Mouse (Mus musculus) cerebellum, postnatal 10 days (tissue): ENCODE data around the gene Tmem9b.

Source experiments
- DNase-seq, 2 experiments: peaks; one replicate each; pipeline ENCODE4 v3.0.0; 2021; ENCODE audit warnings: mixed read lengths in 2 of 2

The Tmem9b gene

DNA sequence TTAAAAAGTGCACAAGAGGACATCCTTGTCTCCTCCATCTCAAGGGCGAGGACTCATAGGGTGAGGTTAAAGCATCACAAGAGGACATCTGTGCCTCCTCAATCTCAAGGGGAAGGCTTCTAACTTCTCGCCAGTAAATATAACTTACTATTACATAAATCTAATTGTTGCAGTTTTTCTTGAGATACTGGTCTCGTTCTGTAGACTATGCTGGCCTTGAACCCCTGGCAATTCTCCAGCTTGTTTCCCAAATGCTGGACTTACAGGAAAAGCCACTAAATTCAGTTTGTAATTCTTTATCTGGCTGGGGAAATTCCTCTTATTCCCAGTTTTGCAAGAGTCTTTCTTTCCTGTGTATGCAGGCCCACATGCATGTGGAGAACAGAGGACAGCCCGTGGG is 17.9 kb downstream of the Tmem9b start:
- no peak for DNase-seq

DNA sequence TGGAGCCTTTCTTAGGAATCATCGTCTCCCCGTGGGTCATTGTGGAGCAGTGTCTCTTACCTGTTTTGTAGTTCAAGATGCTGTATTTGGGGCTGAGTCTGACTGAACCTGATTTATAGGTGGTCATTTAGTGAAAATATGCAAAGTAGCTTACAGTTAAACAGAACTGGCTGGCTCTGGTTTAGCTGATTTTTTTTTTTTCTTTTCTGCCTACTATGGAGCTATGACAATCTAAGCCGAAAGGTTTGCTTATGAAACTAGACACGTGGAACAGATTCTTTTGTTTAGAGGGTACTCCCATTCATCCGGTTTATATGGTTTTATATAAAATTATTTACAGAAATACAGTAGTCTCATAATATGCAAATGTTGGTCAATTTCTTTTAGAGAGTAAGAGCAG is 21.0 kb downstream of the Tmem9b start, which contains the start of gene Ascl3:
Ascl3 (minus strand) TSS at position 101 of the 400 bp plus-strand sequence.
- no peak for DNase-seq

DNA sequence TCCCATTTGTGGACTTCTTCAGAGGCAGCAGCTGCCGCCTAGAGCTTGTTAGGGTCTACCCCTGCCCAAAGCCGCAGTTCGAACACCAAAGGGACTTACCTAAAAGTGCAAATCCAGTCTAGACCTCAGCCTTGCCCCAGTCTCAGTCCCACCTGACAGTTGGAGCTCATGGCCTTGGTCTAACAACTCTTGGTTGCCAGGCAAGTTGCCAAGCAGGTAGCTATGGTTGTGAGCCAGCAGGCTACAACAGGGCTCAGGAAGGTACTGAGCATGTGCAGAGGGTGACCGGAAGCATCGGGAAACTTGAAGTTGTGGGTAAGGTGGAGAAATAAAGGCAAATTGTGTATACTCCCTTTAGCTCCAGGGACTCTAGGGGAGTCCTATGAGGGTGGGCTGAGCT is 29.0 kb downstream of the Tmem9b start, which contains the start of gene BC051019:
BC051019 (minus strand) TSS at position 154 of the 400 bp plus-strand sequence.
- no peak for DNase-seq

DNA sequence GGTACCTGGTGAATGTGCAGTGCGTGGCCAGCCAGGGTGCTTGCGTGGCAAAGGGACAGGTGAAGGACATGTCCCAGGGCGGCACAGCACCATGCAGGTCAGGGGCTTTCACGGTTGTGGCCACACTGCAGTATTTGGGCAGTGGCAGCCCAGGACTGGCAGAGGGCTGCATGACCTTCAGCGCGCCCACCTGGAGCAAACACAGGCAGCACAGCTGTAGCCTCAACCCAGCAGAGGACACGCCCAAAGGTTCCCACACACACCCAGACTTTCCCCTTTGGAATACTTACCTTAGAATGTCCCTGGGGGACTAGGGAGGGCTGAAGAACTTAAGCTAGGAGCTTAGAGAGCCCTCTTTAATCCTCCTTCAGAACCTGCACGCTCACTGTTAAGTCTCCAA is 29.6 kb downstream of the Tmem9b start:
- no peak for DNase-seq

DNA sequence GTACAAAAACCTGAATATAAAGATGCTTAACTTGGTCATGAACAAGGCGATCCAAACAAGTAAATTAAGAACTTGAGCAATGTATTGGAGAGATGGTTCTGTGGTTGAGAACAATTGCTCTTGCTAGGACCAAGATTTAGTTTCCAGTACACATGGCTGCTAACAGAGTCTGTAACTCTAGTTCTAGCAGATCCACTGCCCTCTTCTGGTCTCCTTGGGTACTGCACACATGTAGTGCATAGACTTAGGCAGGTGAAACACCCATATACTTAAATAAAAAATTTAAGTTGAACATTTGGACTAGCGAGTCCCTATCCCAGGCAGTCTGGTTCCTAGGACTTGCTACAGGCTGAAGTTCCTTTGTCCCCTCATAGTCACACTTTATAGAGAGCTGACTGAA is 30.1 kb downstream of the Tmem9b start:
- DNase-seq, result peak; percentile 20 to 38

DNA sequence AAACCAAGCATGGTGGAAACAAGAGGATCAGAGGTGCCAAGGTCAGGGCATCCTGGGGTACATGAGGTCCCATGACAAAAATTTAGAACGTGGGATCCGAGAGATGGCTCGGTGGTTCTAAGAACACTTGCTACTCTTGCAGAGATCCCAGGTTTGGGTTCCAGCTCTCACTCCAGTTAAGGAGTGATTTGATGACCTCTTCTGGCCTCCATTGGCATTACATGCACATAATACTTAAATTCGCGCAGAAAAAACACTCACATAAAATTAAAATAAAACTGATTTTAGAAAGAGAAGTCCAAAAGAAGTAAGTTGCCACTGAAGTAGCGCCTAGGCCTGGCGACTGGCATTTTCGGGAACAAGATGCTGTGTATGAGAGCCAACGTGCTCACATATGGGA is 33.4 kb downstream of the Tmem9b start:
- peak; percentile 58 to 71 for DNase-seq

DNA sequence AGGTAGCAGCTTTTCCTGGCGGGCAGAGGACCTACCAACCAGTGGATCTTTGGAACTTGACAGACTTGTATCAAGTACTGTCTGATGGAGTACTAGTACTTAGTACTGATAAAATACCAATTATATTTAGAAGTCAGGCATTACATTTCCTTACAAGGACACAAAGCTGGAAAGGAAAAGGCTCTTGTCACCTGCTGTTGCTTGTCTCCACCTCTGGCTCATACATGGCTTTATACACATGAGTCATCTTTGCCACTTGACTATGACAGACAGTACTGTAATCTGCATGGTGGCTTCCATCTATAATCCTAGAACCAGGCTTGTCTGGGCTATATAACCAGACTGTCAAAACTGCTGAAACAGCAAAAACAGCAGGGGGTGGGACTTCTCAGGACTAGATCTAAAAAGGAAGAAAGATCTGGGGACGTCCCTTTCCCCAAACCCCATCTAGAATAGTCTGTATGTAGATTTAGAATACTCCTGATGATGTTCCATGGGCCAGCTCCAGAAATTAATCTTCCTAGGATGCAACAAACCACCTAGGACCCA is 39.2 kb downstream of the Tmem9b start:
- no peak for DNase-seq

DNA sequence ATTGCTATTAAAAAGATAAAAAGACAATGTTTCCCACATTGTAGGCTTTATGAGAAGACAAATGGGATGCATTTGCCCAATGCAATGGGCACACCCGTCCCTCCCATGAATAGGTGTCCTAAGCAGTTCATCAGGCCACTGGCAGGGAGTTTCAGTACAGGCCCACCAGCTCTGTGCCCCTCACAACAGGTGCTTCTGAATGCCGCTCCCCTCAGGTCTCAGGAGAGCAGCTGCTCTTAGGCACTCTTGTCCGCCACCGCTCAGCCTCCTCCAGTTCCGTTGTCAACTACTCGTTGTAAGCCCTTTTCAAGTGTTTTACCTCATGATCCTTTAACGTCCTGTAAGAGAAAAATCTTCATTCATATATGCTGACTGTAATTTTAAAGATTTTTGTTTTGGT is 40.5 kb downstream of the Tmem9b start:
- DNase-seq, result no peak

DNA sequence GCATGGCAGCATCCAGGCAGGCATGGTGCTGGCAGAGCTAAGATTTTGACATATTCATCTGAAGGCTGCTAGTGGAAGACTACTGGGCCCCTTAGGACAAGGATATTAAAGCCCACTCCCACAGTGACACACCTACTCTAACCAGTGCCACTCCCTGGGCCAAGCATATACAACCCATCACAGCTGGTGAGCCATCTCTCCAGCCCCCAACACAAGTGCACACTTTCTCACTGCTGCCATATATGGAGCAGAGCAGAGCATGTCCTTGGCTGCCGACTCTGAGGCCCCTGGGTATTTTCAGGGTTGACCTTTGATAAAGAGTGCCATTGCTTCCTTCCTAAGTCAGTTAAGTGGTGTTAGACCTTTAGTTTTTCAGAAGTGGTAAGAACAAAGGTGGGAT is 42.6 kb downstream of the Tmem9b start:
- no peak for DNase-seq

DNA sequence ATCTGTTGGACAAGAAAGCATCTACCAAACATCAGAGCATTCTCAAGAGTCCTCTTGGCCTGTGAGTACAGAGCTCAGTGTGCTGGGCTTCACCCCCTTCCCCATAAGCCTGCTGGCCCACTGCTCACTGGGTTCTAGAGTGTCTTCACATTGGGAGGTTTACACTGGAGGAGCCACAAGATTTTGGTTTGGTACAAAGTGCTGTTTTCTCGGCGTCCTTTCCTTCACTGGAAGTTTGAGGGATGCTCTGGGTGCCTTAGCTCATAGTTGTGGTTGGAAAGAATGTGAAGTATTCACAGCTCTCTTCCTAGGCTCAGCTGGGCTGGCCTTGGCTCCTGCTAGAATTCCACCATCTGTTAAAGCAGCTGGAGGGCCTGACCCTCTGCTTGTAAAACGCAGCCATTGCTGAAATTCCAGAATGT is 43.7 kb downstream of the Tmem9b start:
- DNase-seq, result peak in 1 of 2 experiments; percentile 20

DNA sequence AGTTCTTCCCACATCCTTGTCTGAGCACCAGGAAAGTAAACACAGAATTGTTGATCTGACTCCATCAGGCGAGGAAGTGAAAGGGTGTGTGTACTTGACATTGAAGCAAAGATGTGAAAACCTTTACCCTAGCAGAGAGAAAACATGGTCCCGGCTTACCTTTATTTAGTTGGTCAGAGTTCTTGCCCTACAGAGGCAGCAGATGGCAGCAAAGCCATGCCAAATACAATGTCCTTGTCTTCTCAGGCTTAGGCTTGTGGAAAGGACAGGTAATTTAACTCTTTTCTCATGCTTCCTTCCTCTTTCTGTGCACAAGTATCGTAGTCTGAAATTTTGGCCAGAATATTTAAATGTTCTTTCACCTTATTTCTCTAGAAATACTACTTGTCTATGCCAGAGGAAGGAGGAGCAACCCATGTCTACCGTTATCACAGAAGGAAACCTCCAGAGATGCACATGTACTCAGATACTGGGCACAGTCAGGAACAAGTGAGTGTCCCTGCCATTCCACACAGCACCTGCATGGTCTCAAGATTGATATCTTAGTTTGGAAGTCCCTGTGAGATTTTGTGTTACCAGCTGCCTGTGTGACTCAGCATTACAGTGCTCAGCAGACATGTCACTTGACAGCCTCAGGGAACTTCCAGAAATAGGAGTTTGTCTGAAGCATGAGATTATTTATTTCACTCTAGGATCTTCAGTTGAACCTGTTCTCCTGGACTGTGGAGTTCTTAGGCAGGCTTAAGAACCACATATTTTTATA is 45.5 kb downstream of the Tmem9b start:
- DNase-seq, result peak; percentile 79 to 82

DNA sequence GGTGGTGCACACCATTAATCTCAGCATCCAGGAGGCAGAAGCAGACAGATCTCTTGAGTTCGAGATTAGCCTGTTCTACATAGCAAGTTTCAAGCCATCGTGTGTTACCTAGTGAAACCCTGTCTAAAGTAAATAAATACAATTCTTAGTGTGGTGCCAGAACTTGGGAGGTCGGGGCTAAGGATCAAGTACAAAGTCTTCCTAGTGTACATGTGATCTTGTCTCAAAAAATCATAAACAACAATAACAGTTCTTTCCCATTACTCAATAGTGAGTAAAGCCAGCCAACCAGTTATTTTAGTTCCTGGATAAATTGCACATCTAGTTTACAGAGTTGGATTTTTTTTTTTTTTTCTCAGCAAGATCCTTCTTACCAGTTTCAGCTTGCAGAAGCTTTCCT is 48.2 kb downstream of the Tmem9b start:
- no peak for DNase-seq

DNA sequence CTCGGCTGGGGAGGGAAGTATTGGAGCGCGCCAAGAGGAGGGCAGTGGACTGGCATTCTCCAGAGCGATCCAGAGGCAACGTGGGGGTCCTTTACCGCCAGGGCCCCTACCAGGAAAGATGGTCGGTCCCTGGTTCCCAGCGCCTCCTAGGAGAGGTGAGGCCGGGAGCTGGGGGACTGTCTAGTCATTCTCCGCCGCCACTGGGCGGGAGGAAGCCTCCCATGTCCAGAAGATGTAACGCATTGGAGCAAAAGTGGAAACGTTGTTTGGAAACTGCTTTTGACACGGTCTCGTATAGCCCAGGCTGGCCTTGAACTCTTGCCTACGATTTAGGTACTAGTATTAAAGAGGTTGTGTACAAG is 48.7 kb downstream of the Tmem9b start:
- no peak for DNase-seq

DNA sequence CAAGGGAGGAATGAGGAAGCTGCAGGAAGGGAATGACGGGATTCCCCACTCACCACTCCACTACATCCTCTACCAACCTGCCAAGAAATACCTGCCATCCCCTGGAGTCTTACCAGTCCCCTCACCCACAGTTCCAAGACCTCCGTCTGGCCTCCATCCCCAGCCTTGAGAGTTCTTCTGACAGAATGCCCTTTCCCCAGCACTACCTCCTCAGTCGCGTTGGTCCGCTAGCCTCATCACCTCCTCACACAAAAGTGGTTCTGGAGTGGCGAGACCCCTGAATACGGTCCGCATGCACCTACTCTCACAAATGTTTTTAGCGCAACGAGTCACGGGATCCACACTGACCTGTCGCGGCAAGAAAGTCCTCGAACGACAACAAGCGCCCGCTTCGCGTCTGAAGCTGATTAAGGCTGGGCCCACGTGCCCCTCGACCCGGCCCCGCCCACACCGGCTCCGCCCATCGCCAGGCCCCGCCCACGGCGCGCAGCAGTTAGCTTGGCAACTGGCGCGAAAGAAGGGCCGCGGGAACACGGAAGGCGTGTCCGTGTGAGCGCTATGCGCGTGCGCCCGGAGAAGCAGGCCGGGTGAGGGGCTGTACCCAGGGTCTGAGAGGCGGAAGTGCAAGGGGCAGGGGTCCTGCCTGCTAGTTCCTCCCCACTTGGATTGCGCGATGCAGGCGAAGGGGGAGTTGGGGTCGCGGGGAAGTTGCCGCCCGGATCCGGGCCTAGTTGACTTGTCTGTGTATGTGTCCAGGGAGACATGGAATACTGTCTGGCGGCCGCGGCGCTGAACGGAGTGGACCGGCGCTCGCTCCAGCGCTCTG is 49.3 kb downstream of the Tmem9b start, which contains the start of the genes St5 and Akip1:
St5 (minus strand) TSS at position 416 of the 826 bp plus-strand sequence.
Akip1 (plus strand) TSS at position 501 of the 826 bp plus-strand sequence.
- peak; percentile 98 for DNase-seq

DNA sequence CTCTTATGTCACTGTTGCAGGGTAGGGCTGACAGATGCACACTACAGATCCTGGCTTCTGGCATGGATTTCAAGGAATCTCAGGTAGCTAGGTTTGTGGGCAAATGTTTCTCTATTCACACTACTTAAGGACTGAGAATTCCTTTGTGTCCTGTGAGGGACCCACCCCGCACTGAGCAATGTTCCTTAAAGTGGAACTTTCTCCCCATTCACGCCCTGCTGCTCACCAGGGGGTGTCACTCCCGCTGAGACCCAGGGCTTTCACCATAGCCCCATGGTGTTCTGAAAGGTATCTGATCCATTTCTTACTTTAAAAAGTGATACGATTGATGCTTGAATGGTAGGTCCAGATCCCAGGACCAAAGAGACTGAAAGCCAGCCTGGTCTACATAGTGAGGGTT is 50.0 kb downstream of the Tmem9b start:
- peak; percentile 53 to 55 for DNase-seq

DNA sequence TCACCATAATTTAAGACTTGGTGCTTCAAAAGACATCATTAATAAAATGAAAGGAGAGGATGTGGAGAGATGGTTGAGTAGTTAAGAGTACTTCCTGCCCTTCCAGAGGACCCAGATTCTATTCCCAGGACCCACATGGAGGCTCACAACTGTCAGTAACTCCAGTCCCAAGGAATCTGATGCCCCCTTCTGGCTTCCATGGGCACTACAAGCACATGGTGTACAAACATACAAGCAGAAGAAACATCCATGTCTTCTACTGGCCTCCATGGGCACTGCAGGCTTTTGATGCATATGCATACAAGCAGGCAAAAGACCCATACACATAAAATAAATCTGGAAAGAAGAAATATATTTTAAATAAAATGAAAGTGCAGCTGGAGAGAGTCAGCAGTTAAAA is 52.5 kb downstream of the Tmem9b start:
- peak in 1 of 2 experiments; percentile 13 for DNase-seq

DNA sequence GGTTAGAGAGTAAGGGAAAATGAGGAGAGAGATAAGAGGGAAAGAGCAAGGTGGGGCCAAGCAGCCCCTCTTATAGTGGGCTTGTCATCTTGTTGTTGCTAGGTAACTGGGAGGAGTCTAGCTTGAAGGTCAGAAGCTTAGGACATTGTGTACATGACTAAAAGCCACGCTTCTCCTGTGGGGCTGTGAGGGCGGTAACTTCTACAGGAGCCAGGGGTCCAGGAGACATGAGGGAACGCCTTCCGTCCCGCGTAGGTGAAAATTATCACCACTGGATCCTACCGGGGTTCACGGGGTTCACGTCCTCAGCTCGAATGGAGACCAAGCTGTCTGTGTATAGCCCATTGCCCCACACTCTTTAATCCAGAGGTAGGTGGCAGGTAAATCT is 57.3 kb downstream of the Tmem9b start:
- DNase-seq, result no peak

DNA sequence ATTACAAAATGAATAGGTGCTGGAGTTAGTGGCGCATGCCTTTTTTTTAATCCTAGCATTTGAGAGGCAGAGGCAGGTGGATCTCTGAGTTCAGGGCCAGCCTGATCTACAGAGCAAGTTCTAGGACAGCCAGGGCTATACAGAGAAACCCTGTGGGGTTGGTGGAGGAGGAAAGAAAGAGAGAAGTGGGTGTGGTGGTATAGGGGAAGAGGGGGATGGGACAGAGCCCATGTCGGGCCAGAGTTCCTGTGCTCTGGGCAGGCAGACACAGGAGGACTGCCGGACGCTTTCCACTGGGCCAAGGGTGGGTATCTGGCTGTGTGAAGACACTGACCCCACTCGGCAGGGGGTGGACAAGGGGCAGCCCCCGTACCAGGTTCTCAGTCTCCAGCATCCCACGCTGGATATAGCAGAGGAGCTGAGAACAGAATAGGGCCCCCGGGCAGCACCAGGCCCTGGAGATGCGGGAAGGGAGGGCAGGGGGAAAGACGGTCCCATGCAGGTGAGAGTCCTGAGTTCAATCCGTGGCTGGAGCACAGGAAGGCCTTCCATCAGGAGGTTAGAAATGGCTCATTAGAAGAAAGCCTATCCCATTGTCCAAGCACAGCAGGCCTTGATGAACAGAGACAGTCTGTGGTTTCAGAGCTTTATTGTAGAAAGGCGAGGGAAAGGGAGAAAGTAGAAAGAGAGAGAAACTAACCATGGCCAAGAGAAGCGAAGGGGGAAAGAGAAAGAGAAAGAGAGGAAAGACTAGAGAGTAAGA is 57.9 kb downstream of the Tmem9b start:
- no peak for DNase-seq

DNA sequence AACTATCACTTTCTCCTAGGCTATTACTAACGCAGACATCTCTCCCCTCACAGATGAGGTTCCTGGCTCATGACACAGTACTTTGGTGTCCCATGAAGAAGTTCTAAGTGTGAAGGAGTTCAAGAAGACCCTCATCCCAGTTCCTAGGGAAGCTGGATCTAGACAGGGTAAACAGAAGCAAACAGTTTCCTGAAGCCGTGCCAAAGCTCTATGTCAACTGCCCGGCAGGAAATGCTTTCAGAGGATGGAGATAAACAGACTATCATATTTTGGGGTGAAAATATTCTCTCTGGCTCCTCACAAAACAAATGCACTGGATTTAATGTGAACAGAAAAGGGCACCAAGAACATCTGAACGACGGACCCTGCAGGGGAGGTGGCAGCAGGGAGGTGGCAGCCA is 61.7 kb downstream of the Tmem9b start:
- no peak for DNase-seq

DNA sequence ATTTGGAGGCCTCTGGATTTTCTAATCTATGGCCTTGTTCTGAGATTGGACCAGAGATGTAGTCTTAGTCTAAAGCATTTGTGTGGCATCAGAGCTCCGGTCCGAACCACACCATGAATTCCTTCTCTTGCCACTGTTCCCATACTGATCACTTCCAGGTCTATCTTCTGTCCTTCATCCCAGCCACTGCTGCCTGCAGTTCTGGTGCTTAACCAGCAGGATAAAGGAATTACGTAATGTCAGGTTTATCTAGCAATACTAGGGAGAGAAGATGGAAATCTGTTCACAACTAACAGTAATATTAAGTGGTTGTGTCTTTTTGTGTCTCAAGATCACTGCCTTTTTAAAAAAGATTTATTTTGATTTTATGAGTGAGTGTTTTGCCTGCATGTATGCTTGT is 62.6 kb downstream of the Tmem9b start:
- no peak for DNase-seq

DNA sequence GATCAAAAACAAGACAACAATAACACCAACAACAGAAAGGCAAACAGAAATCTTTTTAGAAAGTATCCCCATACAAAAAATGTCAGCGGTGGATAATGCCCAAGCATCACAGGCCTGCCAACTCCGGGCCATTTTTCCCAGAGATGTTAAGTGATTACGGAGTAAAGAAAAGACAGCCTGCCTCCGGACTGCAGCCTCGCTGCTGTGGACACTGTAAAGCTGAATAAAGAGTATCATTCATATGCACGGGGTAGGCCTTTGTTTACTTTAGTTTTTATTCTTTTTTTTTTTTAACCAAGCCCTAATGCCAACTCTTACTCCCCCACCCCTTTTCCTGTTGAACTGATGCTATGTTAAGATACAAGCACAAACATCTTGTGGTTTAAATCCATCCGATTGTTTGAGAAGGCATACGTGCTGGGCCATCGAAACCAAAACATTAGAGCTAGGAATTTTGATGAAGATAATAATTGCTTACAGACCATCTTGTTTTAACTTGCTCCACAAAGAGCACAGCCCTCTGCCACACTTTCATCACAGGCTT is 66.0 kb downstream of the Tmem9b start:
- DNase-seq, result no peak
